Mouse (Mus musculus): Measurements from ENCODE around the gene Hexim1. TPM values are rescaled to one million over a fixed set of nuclear protein-coding genes. Genes with fewer than 3 reads are reported as not detected.

Gene Hexim1
- polyA plus RNA-seq, 1 experiment from 2014 or later, result 5.2 TPM

DNA sequence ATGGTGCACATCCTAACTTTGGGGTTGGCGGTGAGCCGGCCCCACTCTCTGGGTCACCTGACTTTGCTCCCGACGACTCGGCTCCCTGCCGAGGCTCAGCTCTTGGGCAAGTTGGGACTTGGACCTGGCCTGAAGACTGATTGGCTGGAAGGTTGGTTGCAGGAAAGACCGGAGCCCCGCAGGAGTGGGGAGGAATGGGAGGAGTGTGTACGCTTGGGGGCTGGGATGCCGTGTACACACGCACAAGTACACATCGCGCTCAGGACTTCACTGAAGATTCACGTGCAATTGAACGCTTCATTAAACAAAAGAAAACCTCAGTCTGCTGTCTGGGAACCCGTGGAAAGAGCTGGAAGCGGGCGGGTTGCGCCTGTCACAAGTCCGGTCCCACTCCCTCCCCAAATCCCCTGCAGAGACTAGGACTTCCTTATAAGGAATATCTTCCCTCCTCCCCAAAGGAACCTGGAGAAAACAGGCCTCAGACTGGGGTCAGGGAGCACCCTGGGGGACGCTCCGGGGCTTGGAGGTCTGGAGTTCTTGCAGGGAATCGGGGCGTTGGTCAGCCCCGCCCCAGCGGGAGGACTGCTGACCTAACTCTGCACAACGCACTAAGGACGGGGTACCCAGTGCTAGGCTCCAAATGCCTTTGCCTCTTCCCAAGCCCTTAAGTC, 4.0 kb upstream of the Hexim1 start:
- WGBS, result under 1% methylated on average over 28 of the region's 28 CpGs

DNA sequence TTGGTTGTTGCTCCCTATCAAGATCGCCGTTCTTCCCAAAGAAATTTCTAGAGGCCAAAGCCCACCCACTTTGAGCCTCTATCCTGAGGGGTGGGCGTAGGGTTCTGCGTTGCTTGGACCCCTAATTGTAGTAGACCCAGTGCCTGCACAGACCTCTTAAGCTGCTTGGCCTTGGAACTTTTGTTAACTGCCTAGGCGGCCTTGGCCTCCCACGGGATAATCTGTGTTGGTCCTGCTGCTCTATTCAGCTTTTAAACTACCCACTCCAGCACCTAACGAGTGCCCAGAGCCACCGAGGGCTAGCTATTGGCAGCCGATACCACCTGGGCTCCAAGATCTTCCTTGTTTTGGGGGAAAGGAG, 3.5 kb upstream of the Hexim1 start:
- no peak for ATAC-seq (ENCODE audit: insufficient number of reproducible peaks, insufficient read depth, low FRiP score, low TSS enrichment, low read depth)
- Histone ChIP-seq H3K9ac (peak overlapping the region; percentile 71), H3K4me3 (peak overlapping the region; percentile 44), H3K9me3 (no peaks in the 10 kb centered on the region), H3K4me2 (peak overlapping the region; percentile 77), H3K27me3 (peaks cover 10% of the 10 kb centered on the region), H3K36me3 (no peaks in the 10 kb centered on the region), H3K4me1 (peaks cover 29% of the 10 kb centered on the region), H3K27ac (peak overlapping the region; percentile 69)
- WGBS, result 17% methylated on average over 9 of the region's 9 CpGs

More for the DNA sequence above, 4.0 kb upstream of the Hexim1 start:
- H3K9ac ChIP-seq, result peak overlapping the region; percentile 71
- no peaks in the 10 kb centered on the region for H3K36me3 ChIP-seq
- peak overlapping the region; percentile 69 for H3K27ac ChIP-seq
- H3K9me3 ChIP-seq, result no peaks in the 10 kb centered on the region
- H3K27me3 ChIP-seq, result peaks cover 10% of the 10 kb centered on the region
- no peak for ATAC-seq (ENCODE audit: insufficient number of reproducible peaks, insufficient read depth, low FRiP score, low TSS enrichment, low read depth)
- H3K4me3 ChIP-seq, result peak overlapping the region; percentile 44
- H3K4me2 ChIP-seq, result peak overlapping the region; percentile 77
- peaks cover 29% of the 10 kb centered on the region for H3K4me1 ChIP-seq

DNA sequence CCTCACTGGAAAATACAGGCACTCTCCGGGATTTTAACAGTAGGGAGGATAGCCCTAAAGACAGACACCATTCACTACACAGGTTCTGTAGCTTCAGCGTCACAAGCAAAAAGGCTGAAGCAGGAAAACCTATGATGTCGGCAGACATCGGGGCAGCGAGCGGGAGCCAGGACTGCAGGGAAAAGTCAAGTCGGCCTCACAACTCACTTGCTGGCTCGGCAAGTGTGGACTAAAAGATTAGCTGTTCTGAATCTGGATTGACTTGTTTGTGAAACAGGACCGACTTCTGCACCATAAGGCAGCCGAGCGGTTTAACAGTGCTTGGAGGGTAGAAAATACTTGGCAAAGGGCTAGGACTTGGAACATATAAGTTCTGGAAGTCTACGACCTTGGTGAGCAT, 3.0 kb upstream of the Hexim1 start:
- H3K4me1 ChIP-seq, result peaks cover 29% of the 10 kb centered on the region
- no peak overlapping the region for H3K4me3 ChIP-seq
- 34% methylated on average over 12 of the region's 12 CpGs for WGBS
- H3K9me3 ChIP-seq, result no peaks in the 10 kb centered on the region
- H3K27me3 ChIP-seq, result peaks cover 10% of the 10 kb centered on the region
- H3K9ac ChIP-seq, result peak overlapping the region; percentile 71; the same call in 1 of the 2 replicates
- H3K36me3 ChIP-seq, result no peaks in the 10 kb centered on the region
- H3K4me2 ChIP-seq, result peak overlapping the region; percentile 77
- H3K27ac ChIP-seq, result peak overlapping the region; percentile 69; the same call in 1 of the 2 replicates
- no peak for ATAC-seq (ENCODE audit: insufficient number of reproducible peaks, insufficient read depth, low FRiP score, low TSS enrichment, low read depth)

DNA sequence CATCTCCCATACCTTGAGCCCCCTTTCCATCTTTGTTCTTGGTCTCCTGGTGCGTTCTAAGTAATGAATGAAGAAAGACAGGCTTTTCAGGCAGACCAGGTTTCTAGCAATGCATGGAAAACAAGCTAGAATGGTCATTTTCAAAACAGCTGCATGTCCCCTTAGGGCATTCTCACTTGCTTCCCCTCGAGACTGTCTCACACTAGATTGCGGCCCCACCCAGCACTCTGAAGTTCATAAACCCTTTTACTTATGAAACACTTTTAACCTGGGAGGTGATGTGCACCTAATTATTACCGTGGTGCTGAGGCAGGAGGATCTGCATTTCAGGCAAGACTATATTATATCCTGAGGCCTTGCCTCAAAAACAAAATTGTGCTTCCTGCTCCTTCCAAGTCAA, 2.3 kb upstream of the Hexim1 start:
- peaks cover 35% of the 10 kb centered on the region for H3K4me1 ChIP-seq
- WGBS, result 48% methylated on average over 4 of the region's 4 CpGs

DNA sequence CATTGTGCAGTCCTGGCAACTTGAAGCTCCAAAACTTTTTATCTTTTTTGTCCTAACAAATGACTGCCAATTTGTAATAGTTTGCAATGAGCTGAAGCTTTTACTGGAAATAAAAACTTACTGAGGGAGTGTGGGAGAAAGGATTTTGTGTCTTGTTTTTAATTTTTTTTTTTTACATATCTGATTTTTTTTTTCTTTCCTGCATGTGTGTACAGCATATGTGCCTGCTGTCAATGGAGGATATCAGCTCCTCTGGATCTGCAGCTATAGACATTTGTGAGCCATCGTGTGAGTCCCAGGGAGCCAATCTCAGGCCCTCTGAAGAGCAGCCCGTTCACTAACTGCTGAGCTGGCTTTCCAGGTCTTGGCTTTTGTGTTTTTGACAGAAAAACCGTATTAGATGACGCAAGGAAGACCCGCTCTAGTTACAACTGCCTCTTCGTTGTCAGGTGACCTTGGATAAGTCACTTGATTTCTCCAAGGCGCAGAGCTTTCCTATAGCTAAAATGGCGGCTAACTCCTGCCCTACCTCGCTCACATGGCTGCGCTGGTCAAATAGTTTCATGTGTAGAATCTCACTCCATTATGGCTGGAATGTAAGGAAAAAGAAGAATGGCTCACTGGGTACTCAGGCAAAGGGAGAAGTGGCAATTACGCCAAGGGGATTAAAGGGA, 1.6 kb upstream of the Hexim1 start:
- H3K27me3 ChIP-seq, result peaks cover 10% of the 10 kb centered on the region
- H3K9me3 ChIP-seq, result no peaks in the 10 kb centered on the region
- no peaks in the 10 kb centered on the region for H3K36me3 ChIP-seq
- no peak for ATAC-seq (ENCODE audit: insufficient number of reproducible peaks, insufficient read depth, low FRiP score, low TSS enrichment, low read depth)
- peak overlapping the region; percentile 72 for H3K4me3 ChIP-seq
- H3K9ac ChIP-seq, result peak overlapping the region; percentile 81
- WGBS, result 84% methylated on average over 11 of the region's 11 CpGs
- peak overlapping the region; percentile 93 for H3K27ac ChIP-seq
- H3K4me2 ChIP-seq, result peak overlapping the region; percentile 90
- H3K4me1 ChIP-seq, result peaks cover 38% of the 10 kb centered on the region

More for the DNA sequence above, 2.3 kb upstream of the Hexim1 start:
- no peaks in the 10 kb centered on the region for H3K9me3 ChIP-seq
- H3K4me2 ChIP-seq, result no peak overlapping the region
- H3K27me3 ChIP-seq, result peaks cover 10% of the 10 kb centered on the region
- H3K4me3 ChIP-seq, result no peak overlapping the region
- 0 out of 2 replicates have a peak overlapping the region, but pooled peaks have one; percentile 17 for H3K27ac ChIP-seq
- no peak for ATAC-seq (ENCODE audit: insufficient number of reproducible peaks, insufficient read depth, low FRiP score, low TSS enrichment, low read depth)
- H3K9ac ChIP-seq, result no peak overlapping the region
- no peaks in the 10 kb centered on the region for H3K36me3 ChIP-seq

DNA sequence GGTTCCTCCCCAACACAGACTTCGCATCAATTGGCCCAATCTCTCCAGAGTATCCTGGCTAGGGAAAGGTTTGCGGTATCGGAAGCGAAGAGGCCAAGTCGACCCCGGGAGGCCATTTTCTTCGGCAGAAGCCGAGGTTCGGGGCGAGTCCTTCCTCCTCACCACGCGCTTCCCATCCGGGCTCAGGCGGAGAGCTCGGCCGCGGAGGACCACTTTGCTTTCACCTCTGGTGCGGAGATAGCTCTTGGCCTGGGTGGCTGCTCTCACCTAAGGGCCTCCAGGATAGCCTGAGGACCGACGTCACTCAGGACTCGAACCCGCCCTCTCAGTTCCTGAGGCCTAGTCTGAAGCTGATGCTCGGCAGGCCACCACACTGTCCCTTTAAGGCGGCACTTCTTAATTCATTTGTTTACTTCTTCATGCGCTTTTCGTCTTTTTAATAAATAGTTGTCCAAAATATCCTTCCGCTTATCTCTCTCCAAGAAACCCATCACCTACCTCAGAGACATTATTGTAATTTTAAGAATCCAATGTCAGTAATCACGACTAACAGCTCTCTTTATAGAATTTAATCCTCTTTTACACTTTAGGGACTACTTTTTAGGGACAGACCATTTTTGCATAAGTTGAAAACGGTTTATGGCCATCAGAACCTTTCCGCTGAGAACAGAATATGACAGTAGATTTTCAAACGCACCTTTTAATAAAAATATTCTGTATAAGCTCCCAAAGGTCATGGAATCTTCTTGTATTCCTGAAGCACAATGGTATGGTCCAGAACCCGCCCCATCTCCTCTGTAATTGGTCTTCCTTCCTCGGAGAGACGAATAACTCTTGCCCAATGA, 646 bp upstream of the Hexim1 start:
- H3K4me3 ChIP-seq, result peak overlapping the region; percentile 72
- H3K9me3 ChIP-seq, result no peaks in the 10 kb centered on the region
- peak; percentile 48; the same call in 1 of the 2 replicates for ATAC-seq (ENCODE audit: insufficient number of reproducible peaks, insufficient read depth, low FRiP score, low TSS enrichment, low read depth)
- H3K4me2 ChIP-seq, result peak overlapping the region; percentile 90
- H3K36me3 ChIP-seq, result no peaks in the 10 kb centered on the region
- peak overlapping the region; percentile 81 for H3K9ac ChIP-seq
- 2% methylated on average over 34 of the region's 34 CpGs for WGBS
- peaks cover 10% of the 10 kb centered on the region for H3K27me3 ChIP-seq
- peak overlapping the region; percentile 93 for H3K27ac ChIP-seq
- peaks cover 38% of the 10 kb centered on the region for H3K4me1 ChIP-seq

DNA sequence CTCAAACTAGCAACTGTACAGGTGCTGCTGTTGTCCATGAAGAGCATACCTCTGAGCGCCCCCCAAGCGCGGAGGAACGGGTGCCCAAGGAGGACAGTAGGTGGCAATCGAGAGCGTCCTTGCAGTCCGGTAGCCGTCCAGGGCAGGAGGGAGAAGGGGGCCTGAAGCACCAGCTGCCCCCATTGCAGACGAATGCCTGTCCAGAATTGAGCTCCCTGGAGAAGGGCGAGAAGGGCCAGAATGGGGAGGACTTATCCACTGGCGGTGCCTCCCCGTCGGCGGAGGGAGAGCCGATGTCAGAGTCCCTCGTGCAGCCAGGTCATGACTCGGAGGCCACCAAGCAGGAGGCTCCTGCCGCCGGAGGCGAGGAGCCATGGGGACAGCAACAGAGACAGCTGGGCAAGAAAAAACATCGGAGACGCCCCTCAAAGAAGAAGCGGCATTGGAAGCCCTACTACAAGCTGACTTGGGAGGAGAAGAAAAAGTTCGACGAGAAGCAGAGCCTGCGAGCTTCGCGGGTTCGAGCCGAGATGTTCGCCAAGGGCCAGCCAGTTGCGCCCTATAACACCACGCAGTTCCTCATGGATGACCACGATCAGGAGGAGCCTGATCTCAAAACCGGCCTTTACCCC, 1.0 kb downstream of the Hexim1 start:
- Histone ChIP-seq H3K36me3 (no peaks in the 10 kb centered on the region), H3K27ac (peak overlapping the region; percentile 85), H3K4me2 (peak overlapping the region; percentile 90), H3K9me3 (no peaks in the 10 kb centered on the region), H3K4me1 (peaks cover 28% of the 10 kb centered on the region), H3K4me3 (peak overlapping the region; percentile 72), H3K9ac (peak overlapping the region; percentile 83), H3K27me3 (peaks cover 10% of the 10 kb centered on the region)
- under 1% methylated on average over 35 of the region's 35 CpGs for WGBS
- no peak for ATAC-seq (ENCODE audit: insufficient number of reproducible peaks, insufficient read depth, low FRiP score, low TSS enrichment, low read depth)

DNA sequence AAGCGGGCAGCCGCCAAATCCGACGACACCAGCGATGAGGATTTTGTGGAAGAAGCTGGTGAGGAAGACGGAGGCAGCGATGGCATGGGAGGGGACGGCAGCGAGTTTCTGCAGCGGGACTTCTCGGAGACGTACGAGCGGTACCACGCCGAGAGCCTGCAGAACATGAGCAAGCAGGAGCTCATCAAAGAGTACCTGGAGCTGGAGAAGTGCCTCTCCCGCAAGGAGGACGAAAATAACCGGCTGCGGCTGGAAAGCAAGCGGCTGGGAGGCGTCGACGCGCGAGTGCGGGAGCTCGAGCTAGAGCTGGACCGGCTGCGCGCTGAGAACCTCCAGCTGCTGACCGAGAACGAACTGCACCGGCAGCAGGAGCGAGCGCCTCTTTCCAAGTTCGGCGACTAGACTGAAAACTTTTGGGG, 1.6 kb downstream of the Hexim1 start:
- peak overlapping the region; percentile 90 for H3K4me2 ChIP-seq
- H3K4me3 ChIP-seq, result peak overlapping the region; percentile 72
- peaks cover 6% of the 10 kb centered on the region for H3K27me3 ChIP-seq
- WGBS, result under 1% methylated on average over 38 of the region's 38 CpGs
- H3K9me3 ChIP-seq, result no peaks in the 10 kb centered on the region
- H3K4me1 ChIP-seq, result peaks cover 22% of the 10 kb centered on the region
- peak overlapping the region; percentile 85 for H3K27ac ChIP-seq
- ATAC-seq (ENCODE audit: insufficient number of reproducible peaks, insufficient read depth, low FRiP score, low TSS enrichment, low read depth), result no peak
- peak overlapping the region; percentile 83 for H3K9ac ChIP-seq
- H3K36me3 ChIP-seq, result no peaks in the 10 kb centered on the region

DNA sequence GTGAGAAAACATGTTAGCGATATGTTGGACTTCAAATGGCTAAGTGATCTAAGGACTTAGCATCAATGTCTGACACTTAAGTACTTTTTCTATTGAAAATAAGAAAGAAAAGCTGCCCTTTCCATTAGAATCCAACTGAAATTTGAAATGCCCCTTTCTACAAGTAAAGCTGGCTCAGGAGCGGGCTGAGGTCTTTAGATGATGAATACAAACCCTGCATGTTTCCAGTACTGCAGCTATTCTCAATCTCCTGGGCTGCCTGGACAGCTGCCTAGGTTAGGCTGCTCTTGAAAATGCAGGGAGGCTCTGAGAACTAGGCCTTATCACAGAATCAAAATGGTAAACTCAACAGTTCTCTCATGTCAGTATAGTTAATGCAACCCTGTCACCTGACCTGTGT, 2.8 kb downstream of the Hexim1 start:
- Histone ChIP-seq H3K4me3 (peak overlapping the region; percentile 72), H3K9me3 (no peaks in the 10 kb centered on the region), H3K36me3 (no peaks in the 10 kb centered on the region), H3K4me1 (peaks cover 17% of the 10 kb centered on the region), H3K27me3 (no peaks in the 10 kb centered on the region), H3K27ac (no peak overlapping the region), H3K4me2 (peak overlapping the region; percentile 90), H3K9ac (no peak overlapping the region)
- WGBS, result 82% methylated on average over 2 of the region's 2 CpGs
- no peak for ATAC-seq (ENCODE audit: insufficient number of reproducible peaks, insufficient read depth, low FRiP score, low TSS enrichment, low read depth)

DNA sequence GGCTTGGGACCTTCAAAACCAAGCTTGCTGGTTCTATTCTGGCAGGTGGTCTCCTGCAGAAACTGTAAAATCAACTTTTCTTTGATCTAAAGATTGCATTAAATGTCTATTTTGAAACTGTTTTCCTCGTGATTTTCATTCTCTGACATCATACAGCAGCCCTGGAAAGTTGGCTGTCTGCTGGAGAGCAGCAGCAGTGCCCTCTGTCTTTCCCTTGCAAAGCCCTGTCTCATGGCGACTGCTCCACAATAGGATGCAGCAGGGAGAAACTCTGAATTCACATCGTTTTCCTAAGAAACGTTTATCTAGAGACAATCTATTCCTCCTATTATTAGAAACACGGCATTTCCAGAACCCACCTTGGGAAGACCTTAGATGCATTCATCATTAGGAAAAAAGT, 3.6 kb downstream of the Hexim1 start:
- no peak overlapping the region for H3K27ac ChIP-seq
- 47% methylated on average over 5 of the region's 5 CpGs for WGBS
- H3K27me3 ChIP-seq, result no peaks in the 10 kb centered on the region
- H3K9me3 ChIP-seq, result no peaks in the 10 kb centered on the region
- no peak for ATAC-seq (ENCODE audit: insufficient number of reproducible peaks, insufficient read depth, low FRiP score, low TSS enrichment, low read depth)
- H3K9ac ChIP-seq, result no peak overlapping the region
- H3K4me1 ChIP-seq, result peaks cover 13% of the 10 kb centered on the region
- no peak overlapping the region for H3K4me2 ChIP-seq
- H3K4me3 ChIP-seq, result no peak overlapping the region
- no peaks in the 10 kb centered on the region for H3K36me3 ChIP-seq

DNA sequence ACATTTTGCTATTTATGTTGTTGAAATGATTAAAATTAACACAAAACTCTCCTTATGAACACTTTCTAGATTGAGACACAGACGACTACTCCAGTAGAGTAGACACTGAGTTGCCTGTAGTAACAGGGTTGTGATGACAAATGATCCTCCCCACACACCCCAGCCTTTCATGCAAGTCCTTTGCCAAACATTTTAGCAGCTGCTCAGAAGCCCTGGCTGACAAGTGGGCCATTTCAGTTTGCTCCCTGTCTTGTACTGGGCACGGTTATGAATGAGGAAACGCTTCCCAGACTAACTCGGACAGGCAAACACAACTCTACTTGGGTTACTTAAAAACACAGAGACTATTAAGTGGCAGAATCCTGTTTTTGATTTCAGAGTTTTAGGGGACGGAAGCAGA, 4.3 kb downstream of the Hexim1 start:
- Histone ChIP-seq H3K27me3 (no peaks in the 10 kb centered on the region), H3K4me1 (peaks cover 9% of the 10 kb centered on the region), H3K9me3 (no peaks in the 10 kb centered on the region), H3K27ac (no peak overlapping the region), H3K4me2 (no peak overlapping the region), H3K9ac (no peak overlapping the region), H3K36me3 (no peaks in the 10 kb centered on the region), H3K4me3 (no peak overlapping the region)
- 34% methylated on average over 5 of the region's 5 CpGs for WGBS
- no peak for ATAC-seq (ENCODE audit: insufficient number of reproducible peaks, insufficient read depth, low FRiP score, low TSS enrichment, low read depth)

Data from embryonic facial prominence, embryonic 13.5 days (tissue).